Mouse (Mus musculus) erythroblast, embryonic 14.5 days (primary cell): ENCODE results near the gene Pogk.

Experiments
- GATA1 ChIP-seq: IDR thresholded peaks from 2 replicates; pipeline ENCODE4 v1.6.1; 2012; ENCODE audit warnings: low read length, inconsistent platforms, mixed read lengths
- TAL1 ChIP-seq: IDR thresholded peaks from 3 replicates; pipeline ENCODE4 v1.6.1; 2012; ENCODE audit warnings: low read length, inconsistent platforms, mixed read lengths

DNA sequence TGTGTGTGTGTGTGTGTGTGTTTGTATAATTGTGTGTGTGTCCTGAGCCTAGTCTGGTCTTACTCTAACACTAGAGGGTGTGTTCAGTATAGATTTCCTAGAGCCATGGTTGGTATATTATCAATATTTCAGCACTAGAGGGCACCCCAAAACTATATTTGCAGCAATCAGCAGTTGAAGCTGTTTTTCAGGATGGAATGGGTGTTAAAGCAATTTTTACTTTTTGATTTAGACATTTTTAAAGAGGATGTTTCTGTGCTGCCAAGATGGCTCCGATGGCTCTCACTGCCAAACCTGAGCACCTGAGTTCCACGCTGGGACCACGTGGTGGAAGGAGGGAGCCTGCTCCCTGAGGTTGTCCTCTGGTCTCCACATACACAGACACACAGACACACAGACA is 19.4 kb upstream of the Pogk start:
- no peak for TF ChIP-seq TAL1
- no peak for TF ChIP-seq GATA1
